Mouse (Mus musculus) small intestine, adult 2 months (tissue): ENCODE measurements at regions not wholly inside any gene's neighbourhood (a gene's known extent, or its start where the extent isn't known, plus 50 kb on each side); places are given as distances from the start of the nearest gene placed in this dataset.

Experiments
- H3K27ac ChIP-seq: fragments of 200-500 bp; 2 replicates; pipeline ENCODE4 v1.5.1; 2012; ENCODE audit warnings: low read depth, low read length, control low read depth, inconsistent platforms; ENCODE audit not compliant: insufficient read depth
- H3K27me3 ChIP-seq: fragments of 200-500 bp; 2 replicates; pipeline ENCODE4 v1.6.1; 2012; ENCODE audit warnings: mild to moderate bottlenecking, moderate library complexity, low read length, inconsistent platforms; ENCODE audit not compliant: control insufficient read depth, insufficient read depth
- H3K36me3 ChIP-seq: fragments of 200-500 bp; 2 replicates; pipeline ENCODE4 v1.6.1; 2012; ENCODE audit warnings: mild to moderate bottlenecking, low read length, control low read depth, inconsistent platforms; ENCODE audit not compliant: control insufficient read depth, insufficient read depth
- H3K4me1 ChIP-seq: fragments of 200-500 bp; 2 replicates; pipeline ENCODE4 v1.6.1; 2012; ENCODE audit warnings: low read length, inconsistent platforms, mixed read lengths; ENCODE audit not compliant: control insufficient read depth, insufficient read depth, insufficient read length
- H3K4me3 ChIP-seq: fragments of 200-500 bp; 2 replicates; pipeline ENCODE4 v1.5.1; 2012; ENCODE audit warnings: low read depth, mild to moderate bottlenecking, control low read depth, inconsistent platforms, low read length, moderate library complexity
- CTCF ChIP-seq: fragments of 200-500 bp; IDR thresholded peaks from 2 replicates; pipeline ENCODE4 v1.5.1; 2012; ENCODE audit warnings: low read depth, mild to moderate bottlenecking, control low read depth, inconsistent platforms, low read length, moderate library complexity, mixed read lengths; ENCODE audit not compliant: insufficient replicate concordance, insufficient read length; ENCODE audit errors: extremely low read depth
- POLR2A ChIP-seq: fragments of 200-500 bp; IDR thresholded peaks from 2 replicates; pipeline ENCODE4 v1.6.1; 2012; ENCODE audit warnings: low read depth, mild to moderate bottlenecking, control low read depth, inconsistent platforms, low read length, moderate library complexity
- WGBS: fragments of 180-500 bp; shearing (Covaris S2); methylation state at CpG from one replicate; pipeline ENCODE4 v1.1.7; 2018; 5-methylcytosine and 5-hydroxymethylcytosine counted together

- WGBS = 62% methylated on average over 5 of the region's 5 CpGs
- TF ChIP-seq POLR2A = no peak
- no peak for TF ChIP-seq CTCF
- Histone ChIP-seq H3K4me1 (no peaks in the 10 kb centered on the region), H3K27ac (no peak overlapping the region), H3K27me3 (no peaks in the 10 kb centered on the region), H3K36me3 (no peaks in the 10 kb centered on the region), H3K4me3 (no peak overlapping the region)
These were observed 143.5 kb downstream of the 1700129C05Rik start for GRCm38 (mm10) chr14:58999106-58999778.

- Histone ChIP-seq H3K36me3 (no peaks in the 10 kb centered on the region), H3K4me3 (no peak overlapping the region), H3K27ac (no peak overlapping the region), H3K27me3 (no peaks in the 10 kb centered on the region), H3K4me1 (no peaks in the 10 kb centered on the region)
- TF ChIP-seq CTCF (no peak), POLR2A (no peak)
- 69% methylated on average over 6 of the region's 6 CpGs for WGBS
These were observed 147.7 kb downstream of the 1700129C05Rik start for GRCm38 (mm10) chr14:58994994-58995393.

GRCm38 (mm10) chr14:58989644-58990217 lies 153.0 kb downstream of the 1700129C05Rik start:
- Histone ChIP-seq H3K4me3 (no peak overlapping the region), H3K27me3 (no peaks in the 10 kb centered on the region), H3K4me1 (no peaks in the 10 kb centered on the region), H3K27ac (no peak overlapping the region), H3K36me3 (no peaks in the 10 kb centered on the region)
- WGBS = 86% methylated on average over 5 of the region's 5 CpGs
- no peak for TF ChIP-seq POLR2A

GRCm38 (mm10) chr14:58987688-58988087 lies 155.0 kb downstream of the 1700129C05Rik start:
- 27% methylated on average over 8 of the region's 8 CpGs for WGBS
- no peaks in the 10 kb centered on the region for H3K4me1 ChIP-seq
- H3K4me3 ChIP-seq = no peak overlapping the region
- TF ChIP-seq CTCF (no peak), POLR2A (no peak)
- no peaks in the 10 kb centered on the region for H3K36me3 ChIP-seq
- no peaks in the 10 kb centered on the region for H3K27me3 ChIP-seq
- no peak overlapping the region for H3K27ac ChIP-seq

- Histone ChIP-seq H3K27ac (no peak overlapping the region), H3K27me3 (no peaks in the 10 kb centered on the region), H3K36me3 (no peaks in the 10 kb centered on the region), H3K4me3 (no peak overlapping the region), H3K4me1 (no peaks in the 10 kb centered on the region)
- TF ChIP-seq CTCF (no peak), POLR2A (no peak)
- WGBS = 91% methylated on average over 5 of the region's 5 CpGs
These were observed 156.9 kb downstream of the 1700129C05Rik start for GRCm38 (mm10) chr14:58985838-58986237.

GRCm38 (mm10) chr14:58976791-58977190 lies 165.9 kb downstream of the 1700129C05Rik start:
- H3K27me3 ChIP-seq = no peaks in the 10 kb centered on the region
- WGBS = 79% methylated on average over 4 of the region's 4 CpGs
- H3K4me3 ChIP-seq = no peak overlapping the region
- TF ChIP-seq POLR2A (no peak), CTCF (no peak)
- no peak overlapping the region for H3K27ac ChIP-seq
- no peaks in the 10 kb centered on the region for H3K36me3 ChIP-seq
- H3K4me1 ChIP-seq = no peaks in the 10 kb centered on the region

GRCm38 (mm10) chr14:58969248-58969647 lies 173.4 kb downstream of the 1700129C05Rik start:
- 54% methylated on average over 3 of the region's 3 CpGs for WGBS
- TF ChIP-seq CTCF (no peak), POLR2A (no peak)

More at GRCm38 (mm10) chr14:58969248-58969647, 173.4 kb downstream of the 1700129C05Rik start:
- Histone ChIP-seq H3K4me1 (no peaks in the 10 kb centered on the region), H3K27ac (no peak overlapping the region), H3K27me3 (no peaks in the 10 kb centered on the region), H3K4me3 (no peak overlapping the region), H3K36me3 (no peaks in the 10 kb centered on the region)
